Mouse (Mus musculus): Measurements from ENCODE around the gene Chil1.

DNA sequence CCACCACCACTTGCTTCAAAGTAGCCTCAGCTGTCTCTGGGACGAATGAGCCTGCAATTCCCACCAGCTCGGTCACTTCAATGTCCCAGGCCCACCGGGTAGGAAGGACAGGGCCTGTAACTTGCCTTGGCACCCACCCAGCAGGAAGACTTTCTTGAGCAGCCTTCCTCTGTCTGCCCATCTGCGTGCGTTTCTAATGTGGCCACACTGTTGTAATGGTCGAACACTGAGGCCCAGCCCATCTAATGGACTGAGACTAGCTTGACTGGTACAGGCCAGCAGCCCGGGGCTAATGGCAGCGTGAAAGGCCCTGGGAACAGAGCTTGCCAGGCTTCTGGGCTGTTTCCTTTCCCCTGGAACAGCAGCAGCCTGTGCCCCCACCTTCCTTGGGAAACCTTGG, 50.4 kb downstream of the Chil1 start:
- TF ChIP-seq POLR2A (IDR thresholded peaks at IDR 0.05; ENCODE audit: insufficient read length, low read depth) (no peak), MYOG (IDR thresholded peaks at IDR 0.05; ENCODE audit: control insufficient read depth in 1 of 3, insufficient read depth in 1 of 3, insufficient read length in 2 of 3, low read depth in 2 of 3) (no peak)

All from myocyte (in vitro differentiated cells).